Mouse (Mus musculus) B cell, adult 62 days (primary cell): Measurements from ENCODE around the gene Myh8. TPM values are rescaled to one million over a fixed set of nuclear protein-coding genes. Genes with fewer than 3 reads are reported as not detected.

Experiments used
- total RNA-seq: library from RNA; stranded (reverse); gene quantifications from 4 replicates; pipeline ENCODE4 v1.2.4, GENCODE M21; 2023

The Myh8 gene
- total RNA-seq: not detected in 4 replicates

DNA sequence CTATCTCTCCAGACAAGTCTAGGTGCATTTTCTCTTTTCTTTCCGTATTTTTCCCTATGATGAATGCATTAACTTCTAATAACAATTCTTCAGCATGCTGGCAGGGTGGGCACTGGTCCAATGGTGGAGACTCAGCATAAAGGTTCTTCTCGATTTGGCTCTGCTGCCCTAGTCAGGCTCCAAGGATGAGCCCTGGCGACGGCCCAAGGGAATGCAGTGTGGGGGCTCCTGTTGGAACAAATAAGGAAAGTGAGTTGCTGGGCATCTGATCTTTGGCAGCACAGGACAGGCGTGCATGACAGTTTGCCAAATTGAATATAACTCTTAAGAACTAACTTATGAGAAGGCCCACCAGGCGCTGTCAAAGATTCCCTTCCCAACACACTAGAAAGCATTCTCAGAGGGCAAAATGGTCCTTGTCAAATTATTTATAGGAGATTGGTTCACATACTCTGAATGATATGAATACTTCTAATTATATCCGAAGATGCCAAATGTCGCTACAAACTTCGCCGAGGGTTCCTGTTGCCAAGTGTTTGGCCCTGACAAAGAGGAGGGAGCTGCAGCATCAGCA lies at the start of gene Myh8:
Myh8 (plus strand) TSS at position 524 of the 574 bp plus-strand sequence.

DNA sequence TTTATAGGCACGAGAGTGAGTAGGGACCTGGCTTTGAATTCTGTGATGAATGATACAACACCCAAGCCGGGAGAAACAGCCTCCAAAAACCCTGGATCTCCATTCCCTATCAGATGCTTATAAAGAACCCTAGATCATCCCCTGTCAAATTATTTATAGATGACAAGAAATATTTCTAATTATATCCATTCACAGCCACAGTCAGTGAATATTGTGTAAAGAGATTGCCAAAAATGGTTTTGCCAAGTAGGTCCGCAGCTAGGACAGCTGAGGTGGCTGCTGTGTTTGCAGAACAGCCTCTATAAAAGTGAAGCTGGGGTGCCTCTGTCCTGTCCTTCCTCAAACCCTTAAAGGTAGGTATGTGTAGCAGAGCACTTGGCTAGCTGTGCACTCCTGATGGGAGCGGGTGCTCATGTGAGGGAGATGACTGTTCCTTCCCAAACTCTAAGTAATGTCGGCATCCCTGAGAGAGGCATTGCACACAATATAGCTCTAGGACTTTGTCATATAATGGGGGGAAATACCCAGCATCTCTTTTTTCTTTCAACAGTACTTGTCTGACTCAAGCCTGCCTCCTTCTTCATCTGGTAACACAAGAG lies 39.3 kb upstream of the Myh8 start, which contains the start of gene Myh4:
Myh4 (plus strand) TSS at position 549 of the 599 bp plus-strand sequence.

GRCm38 (mm10) chr11:67321358-67321757 lies 44.4 kb downstream of the Myh8 start, which contains the start of gene Myh13:
Gene Myh13, plus strand, starts transcription at chr11:67321658.

Other genes starting within 250 kb of the Myh8 start
- 28.5 to 34.6 TPM (median 31.3 TPM) in 4 replicates for gene Adprm, start 224.5 kb upstream of the Myh8 start, total RNA-seq
- gene Sco1, start 224.5 kb upstream of the Myh8 start, total RNA-seq: 9.5 to 12.5 TPM (median 10.8 TPM) in 4 replicates
- gene Myh3, start 198.8 kb upstream of the Myh8 start, total RNA-seq: 0.12 to 0.13 TPM in 2 of 4 replicates, not detected in the others
- not detected in 4 replicates for gene Myh2, start 106.1 kb upstream of the Myh8 start, total RNA-seq
- gene Myh1, start 77.1 kb upstream of the Myh8 start, total RNA-seq: not detected in 4 replicates
- gene Myh4, start 39.1 kb upstream of the Myh8 start, total RNA-seq: not detected in 4 replicates
- not detected in 4 replicates for gene Myh13, start 44.5 kb downstream of the Myh8 start, total RNA-seq
- 1.2 to 4.4 TPM (median 3.2 TPM) in 4 replicates for gene Gas7, start 178.3 kb downstream of the Myh8 start, total RNA-seq